Mouse (Mus musculus) CH12.LX (cell line): ENCODE results near the gene Ube2g1. TPM values are rescaled to one million over a fixed set of nuclear protein-coding genes. Genes with fewer than 3 reads are reported as not detected.

Experiments
- DNase-seq: peaks from one replicate; pipeline ENCODE4 v3.0.0-alpha.2; 2013; ENCODE audit errors: extremely low read depth
- H3K27ac ChIP-seq: 2 replicates; pipeline ENCODE4 v1.5.1; 2012; ENCODE audit warnings: low read depth, mild to moderate bottlenecking, control low read depth, moderate library complexity; ENCODE audit not compliant: insufficient read depth
- H3K27me3 ChIP-seq: replicated peaks from 2 replicates; pipeline ENCODE3; 2012; ENCODE audit warnings: inconsistent platforms
- H3K36me3 ChIP-seq, 2 experiments: replicated peaks in 1 of 2; 2 replicates each; pipeline versions ENCODE3 to v1.6.1; 2012; ENCODE audit warnings: inconsistent platforms in 1 of 2, low read length in 1 of 2, mild to moderate bottlenecking in 1 of 2, mixed read lengths in 1 of 2, moderate library complexity in 1 of 2; ENCODE audit not compliant: control insufficient read depth in 1 of 2, insufficient read depth in 1 of 2
- H3K4me1 ChIP-seq, 2 experiments: 2 replicates each; pipeline ENCODE4 v1.6.1; 2012; ENCODE audit warnings: inconsistent platforms in 1 of 2, moderate library complexity in 1 of 2; ENCODE audit not compliant: insufficient read depth in 2 of 2, control insufficient read depth in 1 of 2
- H3K4me2 ChIP-seq: 2 replicates; pipeline ENCODE4 v1.6.1; 2012; ENCODE audit warnings: low read depth, mild to moderate bottlenecking, control low read depth; ENCODE audit not compliant: poor library complexity, insufficient read depth, severe bottlenecking
- H3K4me3 ChIP-seq, 3 experiments: fragments of 150-350 bp in 1 of 3; sonication (generic) in 1 of 3; replicated peaks in 1 of 3; 2 replicates each; pipeline versions ENCODE3 to v1.5.1; 2011 to 2012; ENCODE audit warnings: low read depth in 2 of 3, low read length in 2 of 3, mild to moderate bottlenecking in 2 of 3, moderate library complexity in 2 of 3, control low read depth in 1 of 3, improper control_type of control experiment in 1 of 3, inconsistent platforms in 1 of 3, mixed read lengths in 1 of 3; ENCODE audit not compliant: poor library complexity in 1 of 3
- H3K79me2 ChIP-seq: replicated peaks from 2 replicates; pipeline ENCODE4 v1.6.1; 2012; ENCODE audit warnings: mild to moderate bottlenecking, moderate library complexity; ENCODE audit not compliant: control insufficient read depth, poor library complexity, insufficient read depth, severe bottlenecking; ENCODE audit errors: extremely low read depth
- H3K9ac ChIP-seq: 2 replicates; pipeline ENCODE4 v1.6.1; 2012; ENCODE audit warnings: low read depth, mild to moderate bottlenecking, control low read depth, moderate library complexity; ENCODE audit not compliant: insufficient read depth
- H3K9me3 ChIP-seq: replicated peaks from 2 replicates; pipeline ENCODE3; 2012; ENCODE audit warnings: low read length, inconsistent platforms, mixed read lengths
- CTCF ChIP-seq, 2 experiments: IDR thresholded peaks in 1 of 2; conservative IDR thresholded peaks in 1 of 2; 2 replicates each; pipeline ENCODE4 v1.5.1; 2011 to 2012; ENCODE audit warnings: low read depth in 2 of 2, low read length in 2 of 2, improper control_type of control experiment in 1 of 2, inconsistent platforms in 1 of 2, mild to moderate bottlenecking in 1 of 2, moderate library complexity in 1 of 2
- ELF1 ChIP-seq: IDR thresholded peaks from 2 replicates; pipeline ENCODE4 v1.6.1; 2014; ENCODE audit warnings: low read depth, mild to moderate bottlenecking, inconsistent platforms, low read length, improper control_type of control experiment
- JUN ChIP-seq: IDR thresholded peaks from 2 replicates; pipeline ENCODE4 v1.6.1; 2011; ENCODE audit warnings: low read depth, mild to moderate bottlenecking, low read length, improper control_type of control experiment, moderate library complexity; ENCODE audit not compliant: insufficient read depth
- JUND ChIP-seq: conservative IDR thresholded peaks from 2 replicates; pipeline ENCODE4 v1.6.1; 2011; ENCODE audit warnings: low read depth, low read length, improper control_type of control experiment
- MAFK ChIP-seq: IDR thresholded peaks from 2 replicates; pipeline ENCODE4 v1.6.1; 2011; ENCODE audit warnings: low read length, improper control_type of control experiment; ENCODE audit not compliant: insufficient replicate concordance
- MYC ChIP-seq: IDR thresholded peaks from 2 replicates; pipeline ENCODE4 v1.6.1; 2011; ENCODE audit warnings: low read depth, mild to moderate bottlenecking, improper control_type of control experiment, low read length
- POLR2A ChIP-seq: IDR thresholded peaks from 2 replicates; pipeline ENCODE4 v1.6.1; 2011; ENCODE audit warnings: low read depth, mild to moderate bottlenecking, improper control_type of control experiment, low read length
- POLR2AphosphoS2 ChIP-seq: IDR thresholded peaks from 2 replicates; pipeline ENCODE4 v1.6.1; 2011; ENCODE audit warnings: low read depth, low read length, improper control_type of control experiment
- RCOR1 ChIP-seq: conservative IDR thresholded peaks from 2 replicates; pipeline ENCODE4 v1.6.1; 2012; ENCODE audit warnings: low read depth, mild to moderate bottlenecking, inconsistent platforms, low read length, improper control_type of control experiment
- SIN3A ChIP-seq: IDR thresholded peaks from 2 replicates; pipeline ENCODE4 v1.6.1; 2012; ENCODE audit warnings: low read length, improper control_type of control experiment, inconsistent platforms
- TBP ChIP-seq: conservative IDR thresholded peaks from 2 replicates; pipeline ENCODE4 v1.6.1; 2011; ENCODE audit warnings: low read depth, low read length, improper control_type of control experiment
- TCF12 ChIP-seq: IDR thresholded peaks from 2 replicates; pipeline ENCODE4 v1.6.1; 2014; ENCODE audit warnings: low read depth, mild to moderate bottlenecking, inconsistent platforms, low read length, improper control_type of control experiment
- UBTF ChIP-seq: IDR thresholded peaks from 2 replicates; pipeline ENCODE4 v1.6.1; 2012; ENCODE audit warnings: low read depth, mild to moderate bottlenecking, inconsistent platforms, low read length, improper control_type of control experiment, moderate library complexity
- ZKSCAN1 ChIP-seq: IDR thresholded peaks from 2 replicates; pipeline ENCODE4 v1.6.1; 2012; ENCODE audit warnings: low read depth, inconsistent platforms, low read length, improper control_type of control experiment, borderline replicate concordance
- ZMIZ1 ChIP-seq: IDR thresholded peaks from 2 replicates; pipeline ENCODE4 v1.6.1; 2012; ENCODE audit warnings: low read depth, mild to moderate bottlenecking, inconsistent platforms, low read length, improper control_type of control experiment
- dilution Hi-C: fragments of 300-500 bp; cut with MboI; formaldehyde crosslinking; loops from 2 replicates; pipeline ENCODE4 v1.14.3; 2020; ENCODE audit warnings: low sequenced_read_pairs; ENCODE audit not compliant: extremely low pct_unique_long_range_greater_than_20kb, extremely low pct_ligation_motif_present
- in situ Hi-C: fragments of 300-500 bp; cut with MboI; formaldehyde crosslinking; loops from 3 replicates; pipeline ENCODE4 v1.14.3; 2019; ENCODE audit warnings: low sequenced_read_pairs, low pct_ligation_motif_present, low pct_unique_long_range_greater_than_20kb, mixed read lengths
- polyA plus RNA-seq: library from polyadenylated mRNA; unstranded; fragments of >175 nt; gene quantifications from 2 replicates; pipeline ENCODE4 v1.2.1, GENCODE M21; 2012; ENCODE audit warnings: low read depth; ENCODE audit not compliant: insufficient read length
- total RNA-seq, 2 experiments: library from RNA; depleted of rRNA; stranded (reverse); fragments of 300-350 nt in 1 of 2; fragments of >200 nt in 1 of 2; gene quantifications; 2 replicates each; pipeline ENCODE4 v1.2.3; 2012 to 2014

Gene Ube2g1
- total and polyA plus RNA-seq, 3 experiments, result 34.5 to 74.4 (median 73.8) TPM

GRCm38 (mm10) chr11:72576466-72577351 is 30.4 kb upstream of the Ube2g1 start (continued):
- TF ChIP-seq UBTF (no peak), MYC (peak; percentile 70), CTCF (conservative IDR thresholded peaks at IDR 0.05 in 1 of 2, IDR thresholded peaks at IDR 0.05 in 1 of 2; ENCODE audit: low read depth in 2 of 2, low read length in 2 of 2) (peak in 1 of 2 experiments; percentile 55; a peak in 2 of 4 replicates), TCF12 (peak; percentile 58; the same call in 1 of the 2 replicates), ELF1 (peak; percentile 63), RCOR1 (peak; percentile 91), TBP (no peak), SIN3A (peak; percentile 95), MAFK (0 out of 2 replicates have a peak, but pooled peaks have one; percentile 34)
- TF ChIP-seq, all 38 proteins: peak for 30

- H3K27ac ChIP-seq, result no peak overlapping the region
- H3K9ac ChIP-seq, result no peak overlapping the region
- H3K9me3 ChIP-seq, result no peaks in the 10 kb centered on the region
- H3K79me2 ChIP-seq, result no peaks in the 10 kb centered on the region
- H3K27me3 ChIP-seq, result no peaks in the 10 kb centered on the region
- dilution Hi-C loops (no loop called here), in situ Hi-C loops (loop anchor here (10.0 kb wide), 1 partner anchor 426 kb away; no protein-coding TSS in a partner anchor)
- H3K4me2 ChIP-seq, result no peak overlapping the region
- H3K36me3 ChIP-seq, result no peaks in the 10 kb centered on the region
- peaks cover 3 to 18% of the 10 kb centered on the region in 2 experiments for H3K4me1 ChIP-seq
- TF ChIP-seq JUN, result no peak
- no peak for TF ChIP-seq ELF1
- no peak for TF ChIP-seq POLR2A
- TF ChIP-seq JUND, result no peak
- no peak for TF ChIP-seq POLR2AphosphoS2
- no peak for TF ChIP-seq TBP
- TF ChIP-seq RCOR1, result no peak
- TF ChIP-seq ZMIZ1, result no peak
- TF ChIP-seq ZKSCAN1, result no peak
- TF ChIP-seq, all 38 proteins: peak for 0
- no peak for DNase-seq
- H3K4me3 ChIP-seq, result no peak overlapping the region
Observed at GRCm38 (mm10) chr11:72578471-72578870, 28.6 kb upstream of the Ube2g1 start.
